Mouse (Mus musculus) kidney, postnatal 10 days (tissue): ENCODE measurements around the gene Lgr4.

ENCODE experiments used
- DNase-seq: peaks from one replicate; pipeline ENCODE4 v3.0.0; 2021; ENCODE audit warnings: mixed read lengths

The Lgr4 gene

GRCm38 (mm10) chr2:109922306-109922705 is 4.9 kb downstream of the Lgr4 start:
- DNase-seq, result no peak

- no peak for DNase-seq
These were observed 5.6 kb downstream of the Lgr4 start for GRCm38 (mm10) chr2:109923031-109923430.

- DNase-seq, result no peak
These were observed 6.5 kb downstream of the Lgr4 start for GRCm38 (mm10) chr2:109923945-109924344.

- no peak for DNase-seq
These were observed 9.5 kb downstream of the Lgr4 start for GRCm38 (mm10) chr2:109926984-109927383.

- no peak for DNase-seq
These were observed 10.0 kb downstream of the Lgr4 start for GRCm38 (mm10) chr2:109927446-109927845.

GRCm38 (mm10) chr2:109927876-109928275 is 10.4 kb downstream of the Lgr4 start:
- no peak for DNase-seq

- no peak for DNase-seq
These were observed 11.3 kb downstream of the Lgr4 start for GRCm38 (mm10) chr2:109928791-109929190.

GRCm38 (mm10) chr2:109929256-109929655 is 11.8 kb downstream of the Lgr4 start:
- DNase-seq, result no peak

GRCm38 (mm10) chr2:109930366-109930765 is 12.9 kb downstream of the Lgr4 start:
- DNase-seq, result no peak

- DNase-seq, result no peak
These were observed 13.3 kb downstream of the Lgr4 start for GRCm38 (mm10) chr2:109930771-109931170.

- DNase-seq, result peak; percentile 64
These were observed 14.7 kb downstream of the Lgr4 start for GRCm38 (mm10) chr2:109931978-109932780.

- no peak for DNase-seq
These were observed 15.7 kb downstream of the Lgr4 start for GRCm38 (mm10) chr2:109933151-109933550.

- DNase-seq, result no peak
These were observed 16.6 kb downstream of the Lgr4 start for GRCm38 (mm10) chr2:109934086-109934485.

GRCm38 (mm10) chr2:109935194-109935593 is 17.7 kb downstream of the Lgr4 start:
- no peak for DNase-seq

- DNase-seq, result no peak
These were observed 18.4 kb downstream of the Lgr4 start for GRCm38 (mm10) chr2:109935754-109936409.

- DNase-seq, result no peak
These were observed 18.9 kb downstream of the Lgr4 start for GRCm38 (mm10) chr2:109936410-109936755.

- no peak for DNase-seq
These were observed 24.6 kb downstream of the Lgr4 start for GRCm38 (mm10) chr2:109941973-109942444.

GRCm38 (mm10) chr2:109942810-109943570 is 25.5 kb downstream of the Lgr4 start:
- no peak for DNase-seq

- no peak for DNase-seq
These were observed 27.5 kb downstream of the Lgr4 start for GRCm38 (mm10) chr2:109944995-109945394.

- DNase-seq, result no peak
These were observed 28.1 kb downstream of the Lgr4 start for GRCm38 (mm10) chr2:109945532-109945931.

GRCm38 (mm10) chr2:109946426-109946825 is 29.0 kb downstream of the Lgr4 start:
- no peak for DNase-seq

- DNase-seq, result no peak
These were observed 32.1 kb downstream of the Lgr4 start for GRCm38 (mm10) chr2:109949519-109949918.

- DNase-seq, result no peak
These were observed 32.9 kb downstream of the Lgr4 start for GRCm38 (mm10) chr2:109950311-109950710.

- no peak for DNase-seq
These were observed 33.6 kb downstream of the Lgr4 start for GRCm38 (mm10) chr2:109951050-109951449.
